Mouse (Mus musculus): ENCODE measurements around the gene Rp2. TPM values are rescaled to one million over a fixed set of nuclear protein-coding genes. Genes with fewer than 3 reads are reported as not detected.
"Not testable (repeated sequence)": the region's sequence is repeated elsewhere in the genome, so short reads cannot be mapped to it uniquely, and the experiment has no call there.

Gene Rp2
- total RNA-seq (2021) = 10 to 100 TPM; 13.2 to 14.2 TPM
- long read RNA-seq, experiment 1, full-length matches to known transcripts = 14 of 15 reads
- long read RNA-seq, experiment 1, partial matches to known transcripts = 1 of 15 reads
- long read RNA-seq, experiment 1, other reads (novel, unspliced or antisense) = 0 of 15 reads
- long read RNA-seq, experiment 2, full-length matches to known transcripts = 42 of 48 reads
- long read RNA-seq, experiment 2, partial matches to known transcripts = 2 of 48 reads
- long read RNA-seq, experiment 2, other reads (novel, unspliced or antisense) = 4 of 48 reads

GRCm38 (mm10) chrX:20364391-20365365 lies at the start of gene Rp2:
Gene Rp2, plus strand, starts transcription at chrX:20364481.
- DNase-seq (ENCODE audit: low spot score in 2 of 2) = peak; percentile 54 to 59

GRCm38 (mm10) chrX:20332756-20333155 lies 31.5 kb upstream of the Rp2 start:
- DNase-seq (ENCODE audit: low spot score in 2 of 2) = no peak

GRCm38 (mm10) chrX:20335722-20336121 lies 28.6 kb upstream of the Rp2 start:
- DNase-seq (ENCODE audit: low spot score in 2 of 2) = peak; percentile 49 to 53

GRCm38 (mm10) chrX:20344980-20345379 lies 19.3 kb upstream of the Rp2 start:
- DNase-seq (ENCODE audit: low spot score in 2 of 2) = no peak

- DNase-seq (ENCODE audit: low spot score in 2 of 2) = no peak
Observed at GRCm38 (mm10) chrX:20346355-20346754, 17.9 kb upstream of the Rp2 start.

GRCm38 (mm10) chrX:20350241-20350640 lies 14.0 kb upstream of the Rp2 start:
- not testable (repeated sequence) for DNase-seq (ENCODE audit: low spot score in 2 of 2)

- DNase-seq (ENCODE audit: low spot score in 2 of 2) = no peak
Observed at GRCm38 (mm10) chrX:20355283-20355682, 9.0 kb upstream of the Rp2 start.

- DNase-seq (ENCODE audit: low spot score in 2 of 2) = no peak
Observed at GRCm38 (mm10) chrX:20356309-20356708, 8.0 kb upstream of the Rp2 start.

GRCm38 (mm10) chrX:20366036-20366435 lies 1.8 kb downstream of the Rp2 start:
- DNase-seq (ENCODE audit: low spot score in 2 of 2) = no peak

GRCm38 (mm10) chrX:20379347-20380014 lies 15.2 kb downstream of the Rp2 start:
- DNase-seq (ENCODE audit: low spot score in 2 of 2) = no peak

GRCm38 (mm10) chrX:20382260-20382659 lies 18.0 kb downstream of the Rp2 start:
- no peak for DNase-seq (ENCODE audit: low spot score in 2 of 2)

- DNase-seq (ENCODE audit: low spot score in 2 of 2) = no peak
Observed at GRCm38 (mm10) chrX:20387006-20387405, 22.7 kb downstream of the Rp2 start.

GRCm38 (mm10) chrX:20391964-20392363 lies 27.7 kb downstream of the Rp2 start:
- DNase-seq (ENCODE audit: low spot score in 2 of 2) = not testable (repeated sequence)

- no peak for DNase-seq (ENCODE audit: low spot score in 2 of 2)
Observed at GRCm38 (mm10) chrX:20392942-20393341, 28.7 kb downstream of the Rp2 start.

- DNase-seq (ENCODE audit: low spot score in 2 of 2) = no peak
Observed at GRCm38 (mm10) chrX:20404068-20404467, 39.8 kb downstream of the Rp2 start.

GRCm38 (mm10) chrX:20406909-20407308 lies 42.6 kb downstream of the Rp2 start:
- no peak for DNase-seq (ENCODE audit: low spot score in 2 of 2)

- DNase-seq (ENCODE audit: low spot score in 2 of 2) = no peak
Observed at GRCm38 (mm10) chrX:20407676-20408075, 43.4 kb downstream of the Rp2 start.

- no peak for DNase-seq (ENCODE audit: low spot score in 2 of 2)
Observed at GRCm38 (mm10) chrX:20411382-20411781, 47.1 kb downstream of the Rp2 start.

GRCm38 (mm10) chrX:20412221-20412620 lies 47.9 kb downstream of the Rp2 start:
- no peak for DNase-seq (ENCODE audit: low spot score in 2 of 2)

GRCm38 (mm10) chrX:20414885-20415622 lies 50.8 kb downstream of the Rp2 start:
- DNase-seq (ENCODE audit: low spot score in 2 of 2) = no peak

GRCm38 (mm10) chrX:20418461-20418860 lies 54.2 kb downstream of the Rp2 start:
- DNase-seq (ENCODE audit: low spot score in 2 of 2) = no peak
